Mouse (Mus musculus): ENCODE results near the gene Lrrc4b. TPM values are rescaled to one million over a fixed set of nuclear protein-coding genes. Genes with fewer than 3 reads are reported as not detected.

The Lrrc4b gene
- polyA plus RNA-seq, 1 experiment, result not detected

GRCm38 (mm10) chr7:44465111-44465510 lies 36.3 kb downstream of the Lrrc4b start, which contains the start of gene Aspdh:
Gene Aspdh (plus strand): TSS chr7:44465391.
- no peak within 1 kb of the TSS for H3K4me2 ChIP-seq (ENCODE audit: low read depth)
- H3K27me3 ChIP-seq (ENCODE audit: control insufficient read depth, insufficient read depth, insufficient read length), result peaks cover 40% of the 10 kb centered on the region
- TF ChIP-seq REST (IDR thresholded peaks at IDR 0.05; ENCODE audit: insufficient read depth, insufficient read length) (no peak), CEBPB (IDR thresholded peaks at IDR 0.05; ENCODE audit: insufficient read depth, poor library complexity, severe bottlenecking) (no peak), E2F4 (IDR thresholded peaks at IDR 0.05; ENCODE audit: insufficient read depth) (no peak), TCF12 (IDR thresholded peaks at IDR 0.05; ENCODE audit: insufficient read depth, poor library complexity, severe bottlenecking) (no peak), POLR2A (IDR thresholded peaks at IDR 0.05; ENCODE audit: insufficient read length, low read depth) (no peak), TCF3 (IDR thresholded peaks at IDR 0.05; ENCODE audit: insufficient read length, low read depth) (no peak), POLR2AphosphoS2 (IDR thresholded peaks at IDR 0.05; ENCODE audit: insufficient read length, low read depth) (no peak), MAX (IDR thresholded peaks at IDR 0.05; ENCODE audit: low read depth) (no peak), MYOD1 (IDR thresholded peaks at IDR 0.05; ENCODE audit: control insufficient read depth in 1 of 3, insufficient read length in 2 of 3, low read depth in 2 of 3) (no peak), USF1 (IDR thresholded peaks at IDR 0.05; ENCODE audit: low read depth) (no peak), SRF (IDR thresholded peaks at IDR 0.05; ENCODE audit: control insufficient read depth, insufficient read length, low read depth) (no peak), MYOG (IDR thresholded peaks at IDR 0.05; ENCODE audit: control insufficient read depth in 1 of 3, insufficient read depth in 1 of 3, insufficient read length in 2 of 3, low read depth in 2 of 3) (no peak)
- H3ac ChIP-seq (ENCODE audit: control insufficient read depth, insufficient read length), result no peak within 1 kb of the TSS
- no peaks in the 10 kb centered on the region for H3K79me2 ChIP-seq (ENCODE audit: control insufficient read depth, insufficient read depth)
- no peaks in the 10 kb centered on the region for H3K36me3 ChIP-seq (ENCODE audit: control insufficient read depth, insufficient read depth)
- no peak within 1 kb of the TSS for H3K4me3 ChIP-seq

GRCm38 (mm10) chr7:44466006-44466887 lies 37.4 kb downstream of the Lrrc4b start:
- peaks cover 30% of the 10 kb centered on the region for H3K27me3 ChIP-seq (ENCODE audit: control insufficient read depth, insufficient read depth, insufficient read length)
- no peaks in the 10 kb centered on the region for H3K36me3 ChIP-seq (ENCODE audit: control insufficient read depth, insufficient read depth)
- no peak overlapping the region for H3ac ChIP-seq (ENCODE audit: control insufficient read depth, insufficient read length)
- no peak overlapping the region for H3K4me2 ChIP-seq (ENCODE audit: low read depth)
- peak overlapping the region; percentile 75 for H3K4me3 ChIP-seq
- no peak for TF ChIP-seq CEBPB (IDR thresholded peaks at IDR 0.05; ENCODE audit: insufficient read depth, poor library complexity, severe bottlenecking)
- no peak for TF ChIP-seq REST (IDR thresholded peaks at IDR 0.05; ENCODE audit: insufficient read depth, insufficient read length)
- no peak for TF ChIP-seq POLR2AphosphoS2 (IDR thresholded peaks at IDR 0.05; ENCODE audit: insufficient read length, low read depth)
- H3K79me2 ChIP-seq (ENCODE audit: control insufficient read depth, insufficient read depth), result no peaks in the 10 kb centered on the region

GRCm38 (mm10) chr7:44466888-44467311 lies 38.1 kb downstream of the Lrrc4b start:
- TF ChIP-seq MYOD1 (IDR thresholded peaks at IDR 0.05; ENCODE audit: control insufficient read depth in 1 of 3, insufficient read length in 2 of 3, low read depth in 2 of 3) (peak in 1 of 3 experiments; percentile 57), MYOG (IDR thresholded peaks at IDR 0.05; ENCODE audit: control insufficient read depth in 1 of 3, insufficient read depth in 1 of 3, insufficient read length in 2 of 3, low read depth in 2 of 3) (peak in 1 of 3 experiments; percentile 24), POLR2A (IDR thresholded peaks at IDR 0.05; ENCODE audit: insufficient read length, low read depth) (peak; percentile 41), E2F4 (IDR thresholded peaks at IDR 0.05; ENCODE audit: insufficient read depth) (no peak)
- Histone ChIP-seq H3K36me3 (ENCODE audit: control insufficient read depth, insufficient read depth) (no peaks in the 10 kb centered on the region), H3ac (ENCODE audit: control insufficient read depth, insufficient read length) (no peak overlapping the region), H3K27me3 (ENCODE audit: control insufficient read depth, insufficient read depth, insufficient read length) (peaks cover 23% of the 10 kb centered on the region), H3K4me2 (ENCODE audit: low read depth) (peak overlapping the region; percentile 53), H3K79me2 (ENCODE audit: control insufficient read depth, insufficient read depth) (no peaks in the 10 kb centered on the region), H3K4me3 (peak overlapping the region; percentile 75)

DNA sequence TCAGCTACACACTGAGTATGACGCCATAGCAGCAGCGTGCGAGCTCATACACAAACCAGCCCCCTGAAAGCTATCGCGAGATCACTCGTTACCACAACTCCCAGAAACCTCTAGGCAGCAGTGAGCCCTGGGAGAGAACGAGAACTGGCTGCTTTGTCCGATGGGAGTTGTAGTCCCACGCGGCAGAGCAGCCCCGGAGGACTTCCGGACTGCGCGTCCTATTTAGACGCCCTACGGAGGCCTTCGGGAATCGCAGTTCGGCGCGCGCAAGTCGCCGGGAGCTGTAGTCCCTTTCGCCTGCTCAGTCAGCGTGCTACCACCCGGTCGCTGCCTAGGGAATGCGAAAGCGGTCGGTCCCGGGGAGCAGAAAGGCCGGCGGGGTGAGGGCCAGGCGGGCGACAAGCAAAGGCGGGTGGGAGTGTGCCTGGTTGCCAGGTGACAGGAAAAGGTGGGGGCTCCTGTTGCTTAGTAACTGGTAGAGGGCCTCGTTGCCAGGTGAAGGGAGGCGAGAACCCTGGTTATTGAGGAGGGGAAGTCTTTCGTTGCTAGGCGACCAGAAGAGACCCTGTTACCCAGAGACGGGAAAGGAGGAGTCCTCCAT lies 39.1 kb downstream of the Lrrc4b start, which contains the start of gene Josd2:
Gene Josd2 (plus strand): TSS at position 170 of the 601 bp plus-strand sequence.
- peak within 1 kb of the TSS; percentile 75 for H3K4me3 ChIP-seq
- no peaks in the 10 kb centered on the region for H3K36me3 ChIP-seq (ENCODE audit: control insufficient read depth, insufficient read depth)
- TF ChIP-seq MYOD1 (IDR thresholded peaks at IDR 0.05; ENCODE audit: control insufficient read depth in 1 of 3, insufficient read length in 2 of 3, low read depth in 2 of 3) (peak in 1 of 3 experiments; percentile 11), POLR2AphosphoS2 (IDR thresholded peaks at IDR 0.05; ENCODE audit: insufficient read length, low read depth) (peak; percentile 76), SRF (IDR thresholded peaks at IDR 0.05; ENCODE audit: control insufficient read depth, insufficient read length, low read depth) (no peak), CEBPB (IDR thresholded peaks at IDR 0.05; ENCODE audit: insufficient read depth, poor library complexity, severe bottlenecking) (no peak), POLR2A (IDR thresholded peaks at IDR 0.05; ENCODE audit: insufficient read length, low read depth) (peak; percentile 87), TCF3 (IDR thresholded peaks at IDR 0.05; ENCODE audit: insufficient read length, low read depth) (no peak), TCF12 (IDR thresholded peaks at IDR 0.05; ENCODE audit: insufficient read depth, poor library complexity, severe bottlenecking) (no peak), MYOG (IDR thresholded peaks at IDR 0.05; ENCODE audit: control insufficient read depth in 1 of 3, insufficient read depth in 1 of 3, insufficient read length in 2 of 3, low read depth in 2 of 3) (no peak)

More for the DNA sequence above, 39.1 kb downstream of the Lrrc4b start, which contains the start of gene Josd2:
- Histone ChIP-seq H3K4me2 (ENCODE audit: low read depth) (peak within 1 kb of the TSS; percentile 73), H3K27me3 (ENCODE audit: control insufficient read depth, insufficient read depth, insufficient read length) (peaks cover 13% of the 10 kb centered on the region), H3ac (ENCODE audit: control insufficient read depth, insufficient read length) (peak within 1 kb of the TSS; percentile 1), H3K79me2 (ENCODE audit: control insufficient read depth, insufficient read depth) (no peaks in the 10 kb centered on the region)
